Mouse (Mus musculus): ENCODE results near the gene Il12rb1. TPM values are rescaled to one million over a fixed set of nuclear protein-coding genes. Genes with fewer than 3 reads are reported as not detected.

Il12rb1 gene
- polyA plus RNA-seq, 1 experiment from 2014 or later = 0.45 TPM

DNA sequence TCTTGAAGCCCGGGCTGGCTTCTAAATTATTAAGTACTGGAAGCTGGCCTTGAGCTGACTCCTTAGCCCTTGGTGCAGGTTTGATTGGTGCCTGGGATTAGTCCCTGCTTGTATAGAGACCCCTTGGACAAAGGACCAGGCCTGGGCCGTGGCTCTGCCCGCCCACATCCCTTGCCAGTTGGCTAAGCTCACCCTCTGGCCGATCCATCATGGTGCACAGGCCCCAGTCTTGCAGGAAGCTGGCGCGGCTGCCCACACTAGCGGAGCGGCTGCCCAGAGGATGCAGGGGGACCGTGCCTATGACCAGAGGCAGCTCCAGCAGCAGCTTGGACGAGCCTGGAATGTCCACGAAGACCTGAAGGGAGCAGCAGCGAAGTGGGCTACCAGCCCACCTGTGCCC, 28.4 kb downstream of the Il12rb1 start:
- no peak for ATAC-seq (ENCODE audit: low FRiP score, low TSS enrichment)
- no peak overlapping the region for H3K4me2 ChIP-seq (ENCODE audit: low read length)
- no peak overlapping the region for H3K27ac ChIP-seq (replicated peaks; ENCODE audit: low read depth, low read length)
- H3K4me1 ChIP-seq (ENCODE audit: control insufficient read depth, insufficient read depth, low read length) = 0 out of 2 replicates have a peak, but pooled peaks cover 7% of the 10 kb centered on the region
- WGBS = 87% methylated on average over 12 of the region's 12 CpGs
- H3K4me3 ChIP-seq (replicated peaks; ENCODE audit: low read depth, low read length) = no peak overlapping the region
- H3K36me3 ChIP-seq (ENCODE audit: control insufficient read depth, insufficient read depth, low read length) = 0 out of 2 replicates have a peak, but pooled peaks cover 2% of the 10 kb centered on the region
- H3K9me3 ChIP-seq (ENCODE audit: control insufficient read depth, low read length) = no peaks in the 10 kb centered on the region
- no peaks in the 10 kb centered on the region for H3K27me3 ChIP-seq (ENCODE audit: control insufficient read depth, insufficient read depth, low read length)
- DNase-seq = no peak
- no peak overlapping the region for H3K9ac ChIP-seq (replicated peaks; ENCODE audit: low read length)

DNA sequence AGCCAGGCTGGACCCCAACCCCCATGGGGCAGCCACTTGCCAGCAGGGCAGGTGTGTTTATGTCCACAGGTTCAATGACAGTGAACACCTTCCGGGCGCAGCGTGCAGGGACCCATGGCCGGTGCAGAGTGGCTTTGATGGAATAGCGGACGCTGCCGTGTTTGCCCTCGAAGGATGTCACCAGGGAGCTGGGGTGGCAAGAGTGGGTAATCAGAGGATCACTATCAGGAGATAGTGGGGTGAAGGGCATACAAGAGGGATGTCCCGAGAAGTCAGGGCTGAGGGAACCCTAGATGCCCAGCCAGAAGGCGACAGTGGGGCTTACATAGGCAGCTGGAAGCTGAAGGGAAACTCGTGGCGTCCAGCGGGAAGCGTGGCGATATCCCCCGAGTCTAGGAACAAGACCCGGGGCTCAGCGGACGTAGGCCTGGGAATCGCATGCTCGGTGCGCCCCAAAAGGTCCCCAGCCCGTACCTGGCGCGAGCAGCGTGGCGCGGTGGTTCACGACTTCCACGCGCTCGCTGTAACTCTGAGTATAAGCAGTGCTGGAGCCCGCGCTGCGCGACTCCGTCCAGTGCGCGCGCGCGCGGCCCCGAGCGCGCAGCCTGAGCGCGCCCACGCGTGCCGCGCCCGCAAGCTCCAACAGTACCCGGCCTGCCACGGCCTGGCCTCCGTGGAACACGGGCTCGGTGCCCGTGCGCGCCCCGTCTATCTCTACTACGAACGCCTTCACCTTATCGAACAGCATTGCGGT, 30.6 kb downstream of the Il12rb1 start:
- DNase-seq (no peak), ATAC-seq (ENCODE audit: low FRiP score, low TSS enrichment) (peak; percentile 53)
- peak overlapping the region; percentile 75 for H3K4me2 ChIP-seq (ENCODE audit: low read length)
- H3K9me3 ChIP-seq (ENCODE audit: control insufficient read depth, low read length) = no peaks in the 10 kb centered on the region
- H3K27ac ChIP-seq (replicated peaks; ENCODE audit: low read depth, low read length) = peak overlapping the region; percentile 84
- 2% methylated on average over 66 of the region's 66 CpGs for WGBS
- H3K4me1 ChIP-seq (ENCODE audit: control insufficient read depth, insufficient read depth, low read length) = 0 out of 2 replicates have a peak, but pooled peaks cover 7% of the 10 kb centered on the region
- H3K4me3 ChIP-seq (replicated peaks; ENCODE audit: low read depth, low read length) = peak overlapping the region; percentile 65
- peak overlapping the region; percentile 67 for H3K9ac ChIP-seq (replicated peaks; ENCODE audit: low read length)
- no peaks in the 10 kb centered on the region for H3K27me3 ChIP-seq (ENCODE audit: control insufficient read depth, insufficient read depth, low read length)
- H3K36me3 ChIP-seq (ENCODE audit: control insufficient read depth, insufficient read depth, low read length) = 0 out of 2 replicates have a peak, but pooled peaks cover 2% of the 10 kb centered on the region

DNA sequence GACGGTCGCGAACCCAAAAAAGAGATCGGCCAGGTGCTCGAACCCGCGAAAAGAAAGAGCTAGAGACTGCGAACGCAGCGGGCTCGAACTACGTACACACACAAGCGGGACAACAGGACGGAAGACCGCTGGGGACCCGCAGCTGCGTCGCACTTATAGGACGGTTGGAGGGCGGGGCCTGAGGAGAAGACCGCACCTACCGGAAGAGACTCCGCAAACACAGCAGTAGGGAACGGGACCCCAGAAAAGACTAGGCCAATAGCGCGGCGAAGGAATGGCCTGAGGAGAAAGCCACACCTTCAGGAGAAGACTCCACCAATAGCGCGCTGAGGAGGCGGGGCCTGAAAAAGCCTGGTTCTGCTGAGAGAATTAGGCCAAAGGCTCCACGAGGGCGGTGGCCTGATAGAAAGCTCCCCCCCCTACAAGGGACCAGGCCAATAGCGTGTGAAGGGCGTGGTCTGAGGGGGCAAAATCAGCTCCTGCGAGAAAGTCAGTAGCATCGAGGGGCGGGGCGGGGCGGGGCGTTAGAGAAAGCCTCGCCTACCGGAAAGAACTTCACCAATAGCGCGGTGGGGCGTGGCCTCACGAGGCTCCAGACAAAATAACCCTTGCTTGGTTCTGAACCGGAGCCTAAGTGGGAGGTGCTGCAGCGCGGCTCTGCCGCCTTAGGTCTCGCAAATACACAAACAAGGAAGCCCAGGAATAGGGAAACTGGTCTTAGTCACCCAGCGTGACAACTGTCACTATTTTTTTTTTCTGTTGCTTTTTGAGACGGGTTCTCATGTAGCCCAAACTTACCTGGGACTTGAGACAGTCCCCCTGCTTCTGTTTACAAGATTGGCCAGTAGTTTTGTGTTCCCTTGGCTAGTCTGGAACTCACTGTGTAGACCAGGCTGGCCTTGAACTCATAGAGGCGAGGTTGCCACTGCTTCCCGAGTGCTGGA, 31.4 kb downstream of the Il12rb1 start, which contains the start of gene Arrdc2:
Gene Arrdc2 (minus strand): TSS at position 313 of the 944 bp plus-strand sequence.
- H3K4me2 ChIP-seq (ENCODE audit: low read length) = peak within 1 kb of the TSS; percentile 75
- no peaks in the 10 kb centered on the region for H3K9me3 ChIP-seq (ENCODE audit: control insufficient read depth, low read length)
- DNase-seq (peak; percentile 99), ATAC-seq (ENCODE audit: low FRiP score, low TSS enrichment) (peak; percentile 95)
- peak within 1 kb of the TSS; percentile 84 for H3K27ac ChIP-seq (replicated peaks; ENCODE audit: low read depth, low read length)
- no peaks in the 10 kb centered on the region for H3K27me3 ChIP-seq (ENCODE audit: control insufficient read depth, insufficient read depth, low read length)
- peak within 1 kb of the TSS; percentile 65 for H3K4me3 ChIP-seq (replicated peaks; ENCODE audit: low read depth, low read length)
- 0 out of 2 replicates have a peak, but pooled peaks cover 2% of the 10 kb centered on the region for H3K36me3 ChIP-seq (ENCODE audit: control insufficient read depth, insufficient read depth, low read length)
- peak within 1 kb of the TSS; percentile 67 for H3K9ac ChIP-seq (replicated peaks; ENCODE audit: low read length)
- H3K4me1 ChIP-seq (ENCODE audit: control insufficient read depth, insufficient read depth, low read length) = 0 out of 2 replicates have a peak, but pooled peaks cover 7% of the 10 kb centered on the region
- WGBS = 3% methylated on average over 55 of the region's 55 CpGs

DNA sequence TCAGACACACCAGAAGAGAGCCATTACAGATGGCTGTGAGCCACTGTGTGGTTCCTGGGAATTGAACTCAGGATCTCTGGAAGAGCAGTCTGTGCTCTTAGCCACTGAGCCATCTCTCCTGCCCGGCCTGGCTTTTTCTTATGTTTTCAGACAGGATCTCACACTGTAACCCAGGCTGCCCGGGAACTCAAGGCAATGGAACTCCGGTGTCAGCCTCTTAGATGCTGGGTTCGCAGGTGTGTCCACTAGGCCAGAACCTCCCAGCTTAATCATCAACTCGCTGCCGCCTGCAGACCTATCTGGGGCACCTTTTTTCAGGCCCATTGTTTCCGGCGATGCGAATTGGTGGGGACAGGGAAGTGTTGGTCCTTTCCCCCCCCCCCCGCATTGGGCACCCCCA, 32.3 kb downstream of the Il12rb1 start:
- ATAC-seq (ENCODE audit: low FRiP score, low TSS enrichment) (no peak), DNase-seq (no peak)
- no peak overlapping the region for H3K4me3 ChIP-seq (replicated peaks; ENCODE audit: low read depth, low read length)
- WGBS = 60% methylated on average over 10 of the region's 10 CpGs
- H3K9ac ChIP-seq (replicated peaks; ENCODE audit: low read length) = no peak overlapping the region
- H3K4me1 ChIP-seq (ENCODE audit: control insufficient read depth, insufficient read depth, low read length) = 0 out of 2 replicates have a peak, but pooled peaks cover 7% of the 10 kb centered on the region
- H3K9me3 ChIP-seq (ENCODE audit: control insufficient read depth, low read length) = no peaks in the 10 kb centered on the region
- H3K27ac ChIP-seq (replicated peaks; ENCODE audit: low read depth, low read length) = peak overlapping the region; percentile 41; the same call in 1 of the 2 replicates
- no peaks in the 10 kb centered on the region for H3K27me3 ChIP-seq (ENCODE audit: control insufficient read depth, insufficient read depth, low read length)
- H3K36me3 ChIP-seq (ENCODE audit: control insufficient read depth, insufficient read depth, low read length) = 0 out of 2 replicates have a peak, but pooled peaks cover 2% of the 10 kb centered on the region
- H3K4me2 ChIP-seq (ENCODE audit: low read length) = no peak overlapping the region

- no peak overlapping the region for H3K4me2 ChIP-seq (ENCODE audit: low read length)
- no peaks in the 10 kb centered on the region for H3K9me3 ChIP-seq (ENCODE audit: control insufficient read depth, low read length)
- peak overlapping the region; percentile 41; the same call in 1 of the 2 replicates for H3K27ac ChIP-seq (replicated peaks; ENCODE audit: low read depth, low read length)
- ATAC-seq (ENCODE audit: low FRiP score, low TSS enrichment) (no peak), DNase-seq (peak; percentile 93)
- H3K4me3 ChIP-seq (replicated peaks; ENCODE audit: low read depth, low read length) = no peak overlapping the region
- WGBS = 39% methylated on average over 22 of the region's 22 CpGs
- H3K9ac ChIP-seq (replicated peaks; ENCODE audit: low read length) = no peak overlapping the region
- H3K36me3 ChIP-seq (ENCODE audit: control insufficient read depth, insufficient read depth, low read length) = peaks cover 3% of the 10 kb centered on the region; the same call in 1 of the 2 replicates
- H3K27me3 ChIP-seq (ENCODE audit: control insufficient read depth, insufficient read depth, low read length) = no peaks in the 10 kb centered on the region
- H3K4me1 ChIP-seq (ENCODE audit: control insufficient read depth, insufficient read depth, low read length) = 0 out of 2 replicates have a peak, but pooled peaks cover 7% of the 10 kb centered on the region
These were observed 33.2 kb downstream of the Il12rb1 start for GRCm38 (mm10) chr8:70841147-70842072.

DNA sequence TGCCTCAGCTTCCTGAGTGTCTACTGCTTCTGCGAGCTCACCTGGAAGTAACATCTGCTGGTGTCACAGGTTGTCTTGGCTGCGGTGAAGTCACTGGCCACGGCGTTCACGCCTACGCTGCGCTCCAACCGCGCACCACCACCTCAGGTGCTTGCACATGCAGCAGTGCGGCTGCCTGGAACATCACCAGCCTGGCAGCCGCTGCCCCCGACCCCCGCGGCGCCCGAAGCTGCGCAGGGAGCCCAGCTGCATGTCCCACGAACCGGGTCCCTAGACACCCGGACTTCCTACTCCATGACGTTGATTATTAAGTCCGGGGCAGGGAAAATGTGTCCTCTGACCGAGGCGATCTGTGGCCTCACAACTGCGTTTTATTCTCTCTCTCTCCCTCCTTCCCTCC, 34.2 kb downstream of the Il12rb1 start:
- DNase-seq (no peak), ATAC-seq (ENCODE audit: low FRiP score, low TSS enrichment) (no peak)
- H3K4me1 ChIP-seq (ENCODE audit: control insufficient read depth, insufficient read depth, low read length) = 0 out of 2 replicates have a peak, but pooled peaks cover 7% of the 10 kb centered on the region
- 71% methylated on average over 25 of the region's 25 CpGs for WGBS
- no peak overlapping the region for H3K4me2 ChIP-seq (ENCODE audit: low read length)
- H3K9me3 ChIP-seq (ENCODE audit: control insufficient read depth, low read length) = no peaks in the 10 kb centered on the region
- no peak overlapping the region for H3K4me3 ChIP-seq (replicated peaks; ENCODE audit: low read depth, low read length)
- H3K36me3 ChIP-seq (ENCODE audit: control insufficient read depth, insufficient read depth, low read length) = peaks cover 7% of the 10 kb centered on the region; the same call in 1 of the 2 replicates
- no peaks in the 10 kb centered on the region for H3K27me3 ChIP-seq (ENCODE audit: control insufficient read depth, insufficient read depth, low read length)
- H3K9ac ChIP-seq (replicated peaks; ENCODE audit: low read length) = no peak overlapping the region
- H3K27ac ChIP-seq (replicated peaks; ENCODE audit: low read depth, low read length) = no peak overlapping the region

DNA sequence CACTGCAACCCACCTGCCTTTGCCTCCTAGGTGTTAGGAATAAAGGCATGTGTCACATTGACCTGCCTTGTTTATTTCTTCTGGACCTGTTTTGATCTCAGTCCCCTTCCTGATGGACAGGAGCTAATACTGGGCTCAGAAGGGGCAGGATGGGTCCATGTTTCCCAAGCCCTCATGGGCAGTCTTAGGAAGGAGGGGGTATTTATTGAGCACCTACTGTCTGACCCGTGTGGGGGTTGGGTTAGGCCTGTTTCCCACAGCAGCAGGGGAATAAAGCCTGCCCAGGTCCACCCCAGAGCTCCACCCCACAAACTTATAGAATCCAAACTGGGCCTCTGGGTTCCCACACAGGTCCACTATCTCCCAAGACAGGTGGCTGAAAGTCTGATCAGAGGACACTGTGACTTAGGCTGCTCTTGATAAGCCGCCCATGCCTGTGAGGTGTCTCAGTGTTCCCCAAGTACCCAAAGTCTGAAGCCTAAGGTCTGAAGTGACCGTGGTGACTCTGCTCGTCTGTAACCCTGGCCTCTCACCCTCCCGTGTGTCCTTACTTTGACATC, 35.0 kb downstream of the Il12rb1 start:
- Histone ChIP-seq H3K4me2 (ENCODE audit: low read length) (no peak overlapping the region), H3K9ac (replicated peaks; ENCODE audit: low read length) (no peak overlapping the region), H3K27me3 (ENCODE audit: control insufficient read depth, insufficient read depth, low read length) (no peaks in the 10 kb centered on the region), H3K4me3 (replicated peaks; ENCODE audit: low read depth, low read length) (no peak overlapping the region), H3K36me3 (ENCODE audit: control insufficient read depth, insufficient read depth, low read length) (peaks cover 13% of the 10 kb centered on the region; the same call in 1 of the 2 replicates), H3K4me1 (ENCODE audit: control insufficient read depth, insufficient read depth, low read length) (0 out of 2 replicates have a peak, but pooled peaks cover 7% of the 10 kb centered on the region), H3K9me3 (ENCODE audit: control insufficient read depth, low read length) (no peaks in the 10 kb centered on the region), H3K27ac (replicated peaks; ENCODE audit: low read depth, low read length) (no peak overlapping the region)
- 83% methylated on average over 5 of the region's 5 CpGs for whole genome bisulfite sequencing
- no peak for ATAC-seq (ENCODE audit: low FRiP score, low TSS enrichment)
- no peak for DNase-seq

Data from midbrain, embryonic 14.5 days (tissue).